Comparison of ENCODE assay signal across 10 mouse cellular contexts in genomic region chr4:134759564-134759963, GRCm38 (mm10). TPM values are rescaled to one million over a fixed set of nuclear protein-coding genes. Genes with fewer than 3 reads are reported as not detected.
DNase-seq lines count a peak whose midpoint lies in the region; ATAC-seq and TF ChIP-seq lines count a peak whose summit lies in the region.
"Had no signal": no experiment of that assay in that cellular context is flagged by ENCODE, and none has a peak within 500 bp of the region (broad histone marks: within the 10 kb centered on the region; RNA-seq: fewer than 3 reads in every experiment).

No protein-coding gene starts in this region.

- TF ChIP-seq CTCF in heart, adult 2 months (IDR thresholded peaks at IDR 0.05) = no peak

- no peak overlapping the region for H3K9ac ChIP-seq in heart, embryonic 11.5 days (ENCODE audit: low read depth, low read length)
- no peak overlapping the region for H3K9ac ChIP-seq in heart, adult 2 months (ENCODE audit: low read depth, low read length)
- no peak overlapping the region for H3K9ac ChIP-seq in forebrain, embryonic 16.5 days (replicated peaks; ENCODE audit: low read depth, low read length)
- H3K9ac ChIP-seq: midbrain, embryonic 12.5 days had no signal

- TF ChIP-seq EP300 in heart, adult 2 months (IDR thresholded peaks at IDR 0.05; ENCODE audit: insufficient read depth, low read depth, low read length) = no peak

- H3K79me2 ChIP-seq in heart, adult 2 months (replicated peaks; ENCODE audit: control insufficient read depth, insufficient read depth, low read length) = peaks cover 3% of the 10 kb centered on the region; the same call in 1 of the 2 replicates

- intact Hi-C loops in heart, adult 2 months (cut with DNase I) = no loop called here

- no peak overlapping the region for H3K4me3 ChIP-seq in heart, embryonic 11.5 days (ENCODE audit: low read depth, low read length)
- H3K4me3 ChIP-seq in heart, adult 2 months = no peak overlapping the region
- no peak overlapping the region for H3K4me3 ChIP-seq in forebrain, embryonic 16.5 days (replicated peaks; ENCODE audit: low read length)
- H3K4me3 ChIP-seq: midbrain, embryonic 12.5 days had no signal

- peak overlapping the region; percentile 76 for H3K27ac ChIP-seq in heart, embryonic 11.5 days (ENCODE audit: low read depth, low read length)
- H3K27ac ChIP-seq in heart, adult 2 months = no peak overlapping the region; the same call in 1 of the 2 replicates
- H3K27ac ChIP-seq in forebrain, embryonic 16.5 days (ENCODE audit: low read length) = no peak overlapping the region
- H3K27ac ChIP-seq: hindbrain, postnatal 0 days; midbrain, embryonic 12.5 days had no signal

- no peak for DNase-seq in heart, adult 2 months
- peak; percentile 57 for DNase-seq in lung, postnatal 36 days
- no peak for DNase-seq in lung, adult 18-20 months
- DNase-seq in liver = peak; percentile 83
- DNase-seq in urinary bladder, postnatal 14 days (ENCODE audit: low spot score) = no peak

- H3K36me3 ChIP-seq in heart, embryonic 11.5 days (ENCODE audit: control insufficient read depth, insufficient read depth, low read length) = no peaks in the 10 kb centered on the region
- no peaks in the 10 kb centered on the region for H3K36me3 ChIP-seq in heart, adult 2 months (ENCODE audit: control insufficient read depth, insufficient read depth, low read length)
- no peaks in the 10 kb centered on the region for H3K36me3 ChIP-seq in forebrain, embryonic 16.5 days (ENCODE audit: control insufficient read depth, insufficient read depth)
- H3K36me3 ChIP-seq: midbrain, embryonic 12.5 days had no signal

- no peak overlapping the region for H3K4me2 ChIP-seq in heart, embryonic 11.5 days
- H3K4me2 ChIP-seq in forebrain, embryonic 16.5 days (ENCODE audit: low read length) = no peak overlapping the region
- H3K4me2 ChIP-seq: midbrain, embryonic 12.5 days had no signal

- H3K27me3 ChIP-seq in heart, embryonic 11.5 days (ENCODE audit: control insufficient read depth, insufficient read depth, low read length) = no peaks in the 10 kb centered on the region
- H3K27me3 ChIP-seq in heart, adult 2 months (ENCODE audit: control insufficient read depth, insufficient read depth, low read length) = no peaks in the 10 kb centered on the region
- H3K27me3 ChIP-seq in forebrain, embryonic 16.5 days (replicated peaks; ENCODE audit: control insufficient read depth, insufficient read depth, low read length) = no peaks in the 10 kb centered on the region

- WGBS in heart, embryonic 11.5 days (ENCODE audit: insufficient replicate concordance) = 84% methylated on average over 7 of the region's 7 CpGs
- 76% methylated on average over 7 of the region's 7 CpGs for WGBS in heart, adult 2 months
- WGBS in forebrain, embryonic 16.5 days = 89% methylated on average over 7 of the region's 7 CpGs

- no peak for ATAC-seq in heart, embryonic 11.5 days (replicated peaks; ENCODE audit: insufficient number of reproducible peaks, low FRiP score, low TSS enrichment)
- ATAC-seq in neutrophil, adult 5-6 weeks (ENCODE audit: extremely low read depth, insufficient number of reproducible peaks, low FRiP score, poor library complexity, severe bottlenecking) = peak; percentile 34; the same call in 1 of the 2 replicates
- no peak for ATAC-seq in forebrain, embryonic 16.5 days
- ATAC-seq: hindbrain, postnatal 0 days had no signal

- H3K9me3 ChIP-seq in heart, embryonic 11.5 days (replicated peaks; ENCODE audit: control insufficient read depth, low read length) = no peaks in the 10 kb centered on the region
- H3K9me3 ChIP-seq in forebrain, embryonic 16.5 days (ENCODE audit: control insufficient read depth, low read length) = no peaks in the 10 kb centered on the region
- H3K9me3 ChIP-seq: midbrain, embryonic 12.5 days had no signal

- no peak for TF ChIP-seq POLR2A in heart, adult 2 months (IDR thresholded peaks at IDR 0.05; ENCODE audit: insufficient read depth, low read depth, low read length)

- H3K4me1 ChIP-seq in heart, embryonic 11.5 days (ENCODE audit: control insufficient read depth, insufficient read depth, low read length) = peaks cover 69% of the 10 kb centered on the region
- H3K4me1 ChIP-seq in heart, adult 2 months (ENCODE audit: control insufficient read depth, insufficient read depth, low read length) = peaks cover 54% of the 10 kb centered on the region
- H3K4me1 ChIP-seq in forebrain, embryonic 16.5 days (replicated peaks; ENCODE audit: control insufficient read depth, insufficient read depth, low read length) = no peaks in the 10 kb centered on the region

RNA-seq across cellular contexts. Expression of gene Ldlrap1, which starts 8.3 kb away (rescaled TPM):
- 11.4 and 13.5 TPM in 2 replicates for polyA plus RNA-seq in heart, embryonic 11.5 days (2014; fragmentation: Nextera tagmentation; extraction: Ambion mirVana)
- 10 to 100 TPM; 11.5 to 12.6 TPM for total RNA-seq in heart, adult 2 months (2021)
- 12.4 and 14.1 TPM in 2 replicates for polyA plus RNA-seq in heart, adult 2 months (2012; rRNA removed)
- 25.7 and 27.0 TPM in 2 replicates for total RNA-seq in neutrophil, adult 5-6 weeks (2017)
- 2.9 and 3.3 TPM in 2 replicates for polyA plus RNA-seq in forebrain, embryonic 16.5 days (2015; fragmentation: Nextera tagmentation; extraction: Ambion mirVana)

RNA-seq across cellular contexts. Expression of gene Man1c1, which starts 55.5 kb away (rescaled TPM):
- polyA plus RNA-seq in heart, embryonic 11.5 days (2014; fragmentation: Nextera tagmentation; extraction: Ambion mirVana) = 8.6 and 9.3 TPM in 2 replicates
- total RNA-seq in heart, adult 2 months (2021) = 10 to 100 TPM; 24.8 to 28.4 TPM
- 14.1 and 17.6 TPM in 2 replicates for polyA plus RNA-seq in heart, adult 2 months (2012; rRNA removed)
- total RNA-seq in neutrophil, adult 5-6 weeks (2017) = 2.0 and 2.2 TPM in 2 replicates
- 2.3 and 2.9 TPM in 2 replicates for polyA plus RNA-seq in forebrain, embryonic 16.5 days (2015; fragmentation: Nextera tagmentation; extraction: Ambion mirVana)

Comparison
In these comparisons a context has a peak if more than half of its experiments do, and no peak if none do; other contexts are left out.
1. DNase-seq: peak in lung, postnatal 36 days (single experiment) and liver (single experiment); none in heart, adult 2 months (0 of 2), lung, adult 18-20 months (0 of 2) and urinary bladder, postnatal 14 days (single experiment).